Mouse (Mus musculus): Measurements from ENCODE around the gene Mitf.

DNA sequence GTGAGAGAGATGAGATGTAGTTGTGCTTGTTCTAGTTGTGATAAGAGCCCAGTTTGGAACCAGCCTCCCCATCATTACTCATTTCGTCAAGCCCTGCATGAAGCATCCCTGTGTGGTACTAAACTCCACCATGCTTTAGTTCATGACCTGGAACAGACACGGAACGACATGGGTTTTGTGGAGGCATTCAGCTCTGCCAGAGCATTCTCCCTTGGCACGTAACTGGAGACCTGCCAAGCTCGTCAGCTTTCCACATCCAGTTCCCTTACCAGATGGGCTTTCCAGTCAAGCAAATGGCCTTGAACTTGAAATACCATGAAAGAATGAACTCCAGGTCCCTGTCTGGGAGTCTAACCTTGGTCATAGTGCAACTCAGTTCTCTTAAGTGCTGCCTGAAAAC is 94.7 kb downstream of the Mitf start:
- TF ChIP-seq CTCF (IDR thresholded peaks at IDR 0.05; ENCODE audit: extremely low read depth, insufficient read depth, insufficient read length, insufficient replicate concordance) (no peak), POLR2A (IDR thresholded peaks at IDR 0.05; ENCODE audit: low read depth, low read length) (no peak)
